Mouse (Mus musculus) brain, adult 2 months (tissue): ENCODE measurements around the gene Coa6.
"Not testable (repeated sequence)": the region's sequence is repeated elsewhere in the genome, so short reads cannot be mapped to it uniquely, and the experiment has no call there.

Experiments
- DNase-seq: peaks from one replicate; pipeline ENCODE4 v3.0.0; 2011; ENCODE audit warnings: low read depth, low spot score

Coa6 gene

GRCm38 (mm10) chr8:126422174-126422919, at the start of gene Coa6:
Coa6 (plus strand) TSS chr8:126422515.
- peak; percentile 99 for DNase-seq

GRCm38 (mm10) chr8:126379580-126379979, 42.7 kb upstream of the Coa6 start:
- DNase-seq: no peak

- no peak for DNase-seq
Measured at GRCm38 (mm10) chr8:126380141-126380540, 42.2 kb upstream of the Coa6 start.

GRCm38 (mm10) chr8:126381299-126381698, 41.0 kb upstream of the Coa6 start:
- DNase-seq: peak; percentile 12

GRCm38 (mm10) chr8:126382216-126382615, 40.1 kb upstream of the Coa6 start:
- no peak for DNase-seq

- DNase-seq: peak; percentile 76
Measured at GRCm38 (mm10) chr8:126382749-126383148, 39.6 kb upstream of the Coa6 start.

- DNase-seq: no peak
Measured at GRCm38 (mm10) chr8:126387566-126387965, 34.7 kb upstream of the Coa6 start.

GRCm38 (mm10) chr8:126391541-126391940, 30.8 kb upstream of the Coa6 start:
- DNase-seq: peak; percentile 86

- no peak for DNase-seq
Measured at GRCm38 (mm10) chr8:126395386-126395785, 26.9 kb upstream of the Coa6 start.

GRCm38 (mm10) chr8:126395917-126396316, 26.4 kb upstream of the Coa6 start:
- peak; percentile 89 for DNase-seq

GRCm38 (mm10) chr8:126398349-126398748, 24.0 kb upstream of the Coa6 start:
- DNase-seq: peak; percentile 37

GRCm38 (mm10) chr8:126404550-126404949, 17.8 kb upstream of the Coa6 start:
- DNase-seq: not testable (repeated sequence)

- peak; percentile 54 for DNase-seq
Measured at GRCm38 (mm10) chr8:126405030-126405429, 17.3 kb upstream of the Coa6 start.

GRCm38 (mm10) chr8:126420834-126421233, 1.5 kb upstream of the Coa6 start:
- DNase-seq: no peak

GRCm38 (mm10) chr8:126422920-126423300, 595 bp downstream of the Coa6 start:
- peak; percentile 72 for DNase-seq

GRCm38 (mm10) chr8:126424163-126424562, 1.8 kb downstream of the Coa6 start:
- no peak for DNase-seq

GRCm38 (mm10) chr8:126424946-126425345, 2.6 kb downstream of the Coa6 start:
- DNase-seq: no peak

GRCm38 (mm10) chr8:126429635-126430034, 7.3 kb downstream of the Coa6 start:
- no peak for DNase-seq

- DNase-seq: peak; percentile 92
Measured at GRCm38 (mm10) chr8:126433827-126434226, 11.5 kb downstream of the Coa6 start.

- DNase-seq: no peak
Measured at GRCm38 (mm10) chr8:126438937-126439336, 16.6 kb downstream of the Coa6 start.

- DNase-seq: no peak
Measured at GRCm38 (mm10) chr8:126451158-126451557, 28.8 kb downstream of the Coa6 start.

- peak; percentile 28 for DNase-seq
Measured at GRCm38 (mm10) chr8:126455383-126455782, 33.1 kb downstream of the Coa6 start.

- peak; percentile 30 for DNase-seq
Measured at GRCm38 (mm10) chr8:126460274-126460673, 38.0 kb downstream of the Coa6 start.

- no peak for DNase-seq
Measured at GRCm38 (mm10) chr8:126461735-126462134, 39.4 kb downstream of the Coa6 start.
